Mouse (Mus musculus): ENCODE measurements around the gene Kremen2.

Gene Kremen2

GRCm38 (mm10) chr17:23741359-23742209, 4.0 kb downstream of the Kremen2 start:
- in situ Hi-C loops (cut with MboI; ENCODE audit: low pct_unique_long_range_greater_than_20kb in 1 of 2, low sequenced_read_pairs in 2 of 2, unreplicated experiment in 1 of 2) = no loop called here

GRCm38 (mm10) chr17:23740598-23741021, 5.0 kb downstream of the Kremen2 start, which contains the start of gene Paqr4:
Gene Paqr4, minus strand, starts transcription at chr17:23740867.
- in situ Hi-C loops (cut with MboI; ENCODE audit: low pct_unique_long_range_greater_than_20kb in 1 of 2, low sequenced_read_pairs in 2 of 2, unreplicated experiment in 1 of 2) = no loop called here

- in situ Hi-C loops (cut with MboI; ENCODE audit: low pct_unique_long_range_greater_than_20kb in 1 of 2, low sequenced_read_pairs in 2 of 2, unreplicated experiment in 1 of 2) = no loop called here
Observed at GRCm38 (mm10) chr17:23740136-23740584, 5.5 kb downstream of the Kremen2 start.

- in situ Hi-C loops (cut with MboI; ENCODE audit: low pct_unique_long_range_greater_than_20kb in 1 of 2, low sequenced_read_pairs in 2 of 2, unreplicated experiment in 1 of 2) = no loop called here
Observed at GRCm38 (mm10) chr17:23739202-23740135, 6.2 kb downstream of the Kremen2 start.

GRCm38 (mm10) chr17:23738836-23739201, 6.8 kb downstream of the Kremen2 start:
- in situ Hi-C loops (cut with MboI; ENCODE audit: low pct_unique_long_range_greater_than_20kb in 1 of 2, low sequenced_read_pairs in 2 of 2, unreplicated experiment in 1 of 2) = no loop called here

- in situ Hi-C loops (cut with MboI; ENCODE audit: low pct_unique_long_range_greater_than_20kb in 1 of 2, low sequenced_read_pairs in 2 of 2, unreplicated experiment in 1 of 2) = no loop called here
Observed at GRCm38 (mm10) chr17:23737493-23738445, 7.9 kb downstream of the Kremen2 start.

GRCm38 (mm10) chr17:23734341-23734740, 11.3 kb downstream of the Kremen2 start:
- in situ Hi-C loops (cut with MboI; ENCODE audit: low pct_unique_long_range_greater_than_20kb in 1 of 2, low sequenced_read_pairs in 2 of 2, unreplicated experiment in 1 of 2) = no loop called here

- in situ Hi-C loops (cut with MboI; ENCODE audit: low pct_unique_long_range_greater_than_20kb in 1 of 2, low sequenced_read_pairs in 2 of 2, unreplicated experiment in 1 of 2) = no loop called here
Observed at GRCm38 (mm10) chr17:23730441-23730840, 15.2 kb downstream of the Kremen2 start.

- in situ Hi-C loops (cut with MboI; ENCODE audit: low pct_unique_long_range_greater_than_20kb in 1 of 2, low sequenced_read_pairs in 2 of 2, unreplicated experiment in 1 of 2) = no loop called here
Observed at GRCm38 (mm10) chr17:23726758-23727142, 18.9 kb downstream of the Kremen2 start.

- in situ Hi-C loops (cut with MboI; ENCODE audit: low pct_unique_long_range_greater_than_20kb in 1 of 2, low sequenced_read_pairs in 2 of 2, unreplicated experiment in 1 of 2) = no loop called here
Observed at GRCm38 (mm10) chr17:23725999-23726757, 19.5 kb downstream of the Kremen2 start, which contains the start of gene Pkmyt1. Gene Pkmyt1, plus strand, starts transcription at chr17:23726336.

- in situ Hi-C loops (cut with MboI; ENCODE audit: low pct_unique_long_range_greater_than_20kb in 1 of 2, low sequenced_read_pairs in 2 of 2, unreplicated experiment in 1 of 2) = no loop called here
Observed at GRCm38 (mm10) chr17:23725477-23725876, 20.2 kb downstream of the Kremen2 start.

- in situ Hi-C loops (cut with MboI; ENCODE audit: low pct_unique_long_range_greater_than_20kb in 1 of 2, low sequenced_read_pairs in 2 of 2, unreplicated experiment in 1 of 2) = no loop called here
Observed at GRCm38 (mm10) chr17:23722376-23723125, 23.1 kb downstream of the Kremen2 start, which contains the start of gene 1520401A03Rik. Gene 1520401A03Rik, minus strand, starts transcription at chr17:23722783.

GRCm38 (mm10) chr17:23721886-23722285, 23.7 kb downstream of the Kremen2 start:
- in situ Hi-C loops (cut with MboI; ENCODE audit: low pct_unique_long_range_greater_than_20kb in 1 of 2, low sequenced_read_pairs in 2 of 2, unreplicated experiment in 1 of 2) = no loop called here

GRCm38 (mm10) chr17:23719455-23719854, 26.2 kb downstream of the Kremen2 start:
- in situ Hi-C loops (cut with MboI; ENCODE audit: low pct_unique_long_range_greater_than_20kb in 1 of 2, low sequenced_read_pairs in 2 of 2, unreplicated experiment in 1 of 2) = no loop called here

- in situ Hi-C loops (cut with MboI; ENCODE audit: low pct_unique_long_range_greater_than_20kb in 1 of 2, low sequenced_read_pairs in 2 of 2, unreplicated experiment in 1 of 2) = no loop called here
Observed at GRCm38 (mm10) chr17:23717003-23717402, 28.6 kb downstream of the Kremen2 start.

- in situ Hi-C loops (cut with MboI; ENCODE audit: low pct_unique_long_range_greater_than_20kb in 1 of 2, low sequenced_read_pairs in 2 of 2, unreplicated experiment in 1 of 2) = loop anchor here (5.0 kb wide), 2 partner anchors 34 to 44 kb away; partner anchors contain the start of genes Bicdl2 (in 1 of the 2), Hcfc1r1 (in 1 of the 2) and Thoc6 (in 1 of the 2)
Observed at GRCm38 (mm10) chr17:23706212-23706611, 39.4 kb downstream of the Kremen2 start.

Measured in mouse embryonic stem cell (cell line).